Mouse (Mus musculus) liver, embryonic 13.5 days (tissue): ENCODE results near the gene 4930556J24Rik. TPM values are rescaled to one million over a fixed set of nuclear protein-coding genes. Genes with fewer than 3 reads are reported as not detected.

Experiments used
- ATAC-seq: fragments of 200-750 bp; cut with Nextera tagmentation; 2 replicates; pipeline ENCODE4 v1.8.0; 2017; ENCODE audit warnings: low read depth, mild to moderate bottlenecking, moderate number of reproducible peaks, moderate library complexity
- DNase-seq: peaks from one replicate; pipeline ENCODE4 v3.0.0; 2022
- H3K27ac ChIP-seq: fragments of 300-500 bp; sonication (generic); 2 replicates; pipeline ENCODE4 v1.5.1; 2015; ENCODE audit warnings: moderate library complexity, mild to moderate bottlenecking, inconsistent platforms
- H3K27me3 ChIP-seq: fragments of 300-500 bp; sonication (generic); 2 replicates; pipeline ENCODE4 v1.6.1; 2015; ENCODE audit warnings: mild to moderate bottlenecking, inconsistent platforms
- H3K36me3 ChIP-seq: fragments of 300-500 bp; sonication (generic); 2 replicates; pipeline ENCODE4 v1.6.1; 2015; ENCODE audit warnings: mild to moderate bottlenecking, inconsistent platforms
- H3K4me1 ChIP-seq: fragments of 300-500 bp; sonication (generic); replicated peaks from 2 replicates; pipeline ENCODE4 v1.6.1; 2015; ENCODE audit warnings: inconsistent platforms
- H3K4me2 ChIP-seq: fragments of 300-500 bp; sonication (generic); 2 replicates; pipeline ENCODE4 v1.6.1; 2015; ENCODE audit warnings: inconsistent platforms, mild to moderate bottlenecking, moderate library complexity
- H3K4me3 ChIP-seq: fragments of 300-500 bp; sonication (generic); replicated peaks from 2 replicates; pipeline ENCODE4 v1.5.1; 2015; ENCODE audit warnings: mild to moderate bottlenecking, inconsistent platforms
- H3K9ac ChIP-seq: fragments of 300-500 bp; sonication (generic); 2 replicates; pipeline ENCODE4 v1.6.1; 2015; ENCODE audit warnings: mild to moderate bottlenecking, inconsistent platforms
- H3K9me3 ChIP-seq: fragments of 300-500 bp; sonication (generic); replicated peaks from 2 replicates; pipeline ENCODE4 v1.6.1; 2016; ENCODE audit warnings: inconsistent platforms
- WGBS: fragments of 180-500 bp; shearing (Covaris S2); methylation state at CpG from one replicate; pipeline ENCODE4 v1.1.7; 2015; ENCODE audit not compliant: insufficient replicate concordance; 5-methylcytosine and 5-hydroxymethylcytosine counted together
- polyA plus RNA-seq: library from polyadenylated mRNA; unstranded; fragments of >200 nt; fragmentation: Nextera tagmentation; extraction: Ambion mirVana; gene quantifications from 2 replicates; pipeline ENCODE4 v1.2.1, GENCODE M21; 2015

4930556J24Rik gene
- polyA plus RNA-seq, 1 experiment from 2014 or later: not detected

- H3K4me2 ChIP-seq: no peak overlapping the region
- H3K4me3 ChIP-seq: no peak overlapping the region
- H3K9ac ChIP-seq: no peak overlapping the region
- ATAC-seq (no peak), DNase-seq (no peak)
- WGBS: 68% methylated on average over 13 of the region's 13 CpGs
- H3K9me3 ChIP-seq: no peaks in the 10 kb centered on the region
- H3K36me3 ChIP-seq: no peaks in the 10 kb centered on the region
- H3K27me3 ChIP-seq: 0 out of 2 replicates have a peak, but pooled peaks cover 5% of the 10 kb centered on the region
- no peak overlapping the region for H3K27ac ChIP-seq
- 0 out of 2 replicates have a peak, but pooled peaks cover 3% of the 10 kb centered on the region for H3K4me1 ChIP-seq
These were observed 39.2 kb downstream of the 4930556J24Rik start for GRCm38 (mm10) chr11:3937321-3937874.

GRCm38 (mm10) chr11:3936318-3936717, 40.3 kb downstream of the 4930556J24Rik start:
- no peaks in the 10 kb centered on the region for H3K9me3 ChIP-seq
- H3K4me2 ChIP-seq: no peak overlapping the region
- H3K36me3 ChIP-seq: no peaks in the 10 kb centered on the region
- no peak overlapping the region for H3K4me3 ChIP-seq
- WGBS: 75% methylated on average over 3 of the region's 3 CpGs
- H3K27me3 ChIP-seq: 0 out of 2 replicates have a peak, but pooled peaks cover 5% of the 10 kb centered on the region
- H3K9ac ChIP-seq: no peak overlapping the region
- ATAC-seq (no peak), DNase-seq (no peak)
- no peak overlapping the region for H3K27ac ChIP-seq
- H3K4me1 ChIP-seq: peaks cover 14% of the 10 kb centered on the region

- Histone ChIP-seq H3K4me1 (peaks cover 21% of the 10 kb centered on the region), H3K27me3 (0 out of 2 replicates have a peak, but pooled peaks cover 5% of the 10 kb centered on the region), H3K36me3 (no peaks in the 10 kb centered on the region), H3K9ac (no peak overlapping the region), H3K4me2 (no peak overlapping the region), H3K4me3 (no peak overlapping the region), H3K27ac (no peak overlapping the region), H3K9me3 (no peaks in the 10 kb centered on the region)
- DNase-seq (no peak), ATAC-seq (no peak)
- whole genome bisulfite sequencing: 63% methylated on average over 4 of the region's 4 CpGs
These were observed 41.4 kb downstream of the 4930556J24Rik start for GRCm38 (mm10) chr11:3935135-3935534.

- DNase-seq (no peak), ATAC-seq (no peak)
These were observed 42.8 kb downstream of the 4930556J24Rik start for GRCm38 (mm10) chr11:3933756-3934285.

GRCm38 (mm10) chr11:3931511-3932211, 44.9 kb downstream of the 4930556J24Rik start, which contains the start of gene Tcn2:
Gene Tcn2 (minus strand): TSS chr11:3932159.
- DNase-seq: peak; percentile 67
- Histone ChIP-seq H3K27ac (no peak within 1 kb of the TSS; the same call in 1 of the 2 replicates), H3K36me3 (no peaks in the 10 kb centered on the region), H3K4me2 (peak within 1 kb of the TSS; percentile 66), H3K27me3 (no peaks in the 10 kb centered on the region), H3K9ac (peak within 1 kb of the TSS; percentile 53), H3K4me3 (peak within 1 kb of the TSS; percentile 55), H3K4me1 (peaks cover 22% of the 10 kb centered on the region), H3K9me3 (no peaks in the 10 kb centered on the region)
- WGBS: under 1% methylated on average over 26 of the region's 26 CpGs
- peak; percentile 82 for ATAC-seq

More at GRCm38 (mm10) chr11:3933756-3934285, 42.8 kb downstream of the 4930556J24Rik start:
- H3K27ac ChIP-seq: no peak overlapping the region
- no peak overlapping the region for H3K9ac ChIP-seq
- WGBS: 69% methylated on average over 9 of the region's 9 CpGs
- H3K4me3 ChIP-seq: no peak overlapping the region
- peaks cover 22% of the 10 kb centered on the region for H3K4me1 ChIP-seq
- H3K36me3 ChIP-seq: no peaks in the 10 kb centered on the region
- no peaks in the 10 kb centered on the region for H3K9me3 ChIP-seq
- no peak overlapping the region for H3K4me2 ChIP-seq
- H3K27me3 ChIP-seq: 0 out of 2 replicates have a peak, but pooled peaks cover 5% of the 10 kb centered on the region

- no peaks in the 10 kb centered on the region for H3K27me3 ChIP-seq
- no peaks in the 10 kb centered on the region for H3K9me3 ChIP-seq
- WGBS: 32% methylated on average over 6 of the region's 6 CpGs
- H3K36me3 ChIP-seq: no peaks in the 10 kb centered on the region
- peaks cover 22% of the 10 kb centered on the region for H3K4me1 ChIP-seq
- H3K4me3 ChIP-seq: peak overlapping the region; percentile 55
- peak overlapping the region; percentile 53; the same call in 1 of the 2 replicates for H3K9ac ChIP-seq
- peak overlapping the region; percentile 66 for H3K4me2 ChIP-seq
- ATAC-seq (no peak), DNase-seq (no peak)
- no peak overlapping the region for H3K27ac ChIP-seq
These were observed 45.6 kb downstream of the 4930556J24Rik start for GRCm38 (mm10) chr11:3930931-3931330.

- 21% methylated on average over 4 of the region's 4 CpGs for WGBS
- H3K27ac ChIP-seq: no peak overlapping the region
- DNase-seq (no peak), ATAC-seq (no peak)
- H3K4me2 ChIP-seq: 0 out of 2 replicates have a peak overlapping the region, but pooled peaks have one; percentile 66
- H3K4me3 ChIP-seq: no peak overlapping the region
- no peak overlapping the region for H3K9ac ChIP-seq
- H3K27me3 ChIP-seq: no peaks in the 10 kb centered on the region
- peaks cover 22% of the 10 kb centered on the region for H3K4me1 ChIP-seq
- H3K36me3 ChIP-seq: 0 out of 2 replicates have a peak, but pooled peaks cover 1% of the 10 kb centered on the region
- H3K9me3 ChIP-seq: no peaks in the 10 kb centered on the region
These were observed 46.6 kb downstream of the 4930556J24Rik start for GRCm38 (mm10) chr11:3930019-3930418.

- Histone ChIP-seq H3K9me3 (no peaks in the 10 kb centered on the region), H3K4me3 (no peak overlapping the region), H3K9ac (no peak overlapping the region), H3K36me3 (0 out of 2 replicates have a peak, but pooled peaks cover 3% of the 10 kb centered on the region), H3K27me3 (no peaks in the 10 kb centered on the region), H3K4me2 (no peak overlapping the region), H3K4me1 (peaks cover 5% of the 10 kb centered on the region), H3K27ac (no peak overlapping the region)
- no peak for DNase-seq
- 82% methylated on average over 10 of the region's 10 CpGs for WGBS
- no peak for ATAC-seq
These were observed 50.7 kb downstream of the 4930556J24Rik start for GRCm38 (mm10) chr11:3925916-3926315.

- ATAC-seq: no peak
- WGBS: 75% methylated on average over 6 of the region's 6 CpGs
- no peak overlapping the region for H3K27ac ChIP-seq
- no peaks in the 10 kb centered on the region for H3K9me3 ChIP-seq
- H3K4me3 ChIP-seq: no peak overlapping the region
- DNase-seq: no peak
- H3K27me3 ChIP-seq: no peaks in the 10 kb centered on the region
- H3K36me3 ChIP-seq: 0 out of 2 replicates have a peak, but pooled peaks cover 3% of the 10 kb centered on the region
- H3K4me1 ChIP-seq: no peaks in the 10 kb centered on the region
- H3K4me2 ChIP-seq: no peak overlapping the region
- H3K9ac ChIP-seq: no peak overlapping the region
These were observed 53.8 kb downstream of the 4930556J24Rik start for GRCm38 (mm10) chr11:3922731-3923130.

- DNase-seq: no peak
- H3K9me3 ChIP-seq: no peaks in the 10 kb centered on the region
- no peaks in the 10 kb centered on the region for H3K27me3 ChIP-seq
- no peak overlapping the region for H3K9ac ChIP-seq
- 74% methylated on average over 9 of the region's 9 CpGs for WGBS
- H3K4me1 ChIP-seq: no peaks in the 10 kb centered on the region
- H3K27ac ChIP-seq: no peak overlapping the region
- H3K4me3 ChIP-seq: no peak overlapping the region
- H3K4me2 ChIP-seq: no peak overlapping the region
- 0 out of 2 replicates have a peak, but pooled peaks cover 3% of the 10 kb centered on the region for H3K36me3 ChIP-seq
- ATAC-seq: no peak
These were observed 54.5 kb downstream of the 4930556J24Rik start for GRCm38 (mm10) chr11:3922115-3922514.

- peak; percentile 19 for DNase-seq
- H3K36me3 ChIP-seq: 0 out of 2 replicates have a peak, but pooled peaks cover 3% of the 10 kb centered on the region
- H3K9ac ChIP-seq: no peak overlapping the region
- 34% methylated on average over 8 of the region's 8 CpGs for WGBS
- H3K4me2 ChIP-seq: no peak overlapping the region
- H3K4me1 ChIP-seq: no peaks in the 10 kb centered on the region
- no peaks in the 10 kb centered on the region for H3K27me3 ChIP-seq
- no peaks in the 10 kb centered on the region for H3K9me3 ChIP-seq
- peak; percentile 47; the same call in 1 of the 2 replicates for ATAC-seq
- no peak overlapping the region for H3K27ac ChIP-seq
- H3K4me3 ChIP-seq: no peak overlapping the region
These were observed 55.2 kb downstream of the 4930556J24Rik start for GRCm38 (mm10) chr11:3921281-3921850.
